Mouse (Mus musculus): ENCODE results near the gene Pcbp4. TPM values are rescaled to one million over a fixed set of nuclear protein-coding genes. Genes with fewer than 3 reads are reported as not detected.

The Pcbp4 gene
- polyA plus RNA-seq, 1 experiment from 2014 or later: 2.8 TPM

DNA sequence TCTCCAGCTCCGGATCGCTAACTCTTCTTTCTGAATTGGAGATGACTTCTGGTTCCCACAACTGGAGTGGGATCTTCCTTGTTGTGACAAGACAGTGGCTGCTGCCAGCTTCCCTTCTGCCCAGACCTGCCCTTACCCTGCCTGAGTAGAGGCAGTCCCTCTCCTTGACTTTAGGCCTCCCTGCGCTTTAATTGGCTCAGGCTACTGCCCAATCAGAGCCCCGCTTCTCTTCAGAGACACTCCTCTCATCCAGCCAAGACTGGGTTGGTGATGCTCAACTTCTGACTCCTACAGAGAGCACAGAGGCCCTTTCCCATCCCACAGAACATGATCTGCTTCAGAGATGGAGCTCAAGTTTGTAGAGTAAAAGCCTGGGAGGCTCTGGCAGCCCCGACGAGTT, 51.2 kb downstream of the Pcbp4 start:
- 90% methylated on average over 6 of the region's 6 CpGs for WGBS (ENCODE audit: missing documents)
- H3K36me3 ChIP-seq (ENCODE audit: inconsistent target): no peaks in the 10 kb centered on the region
- no peak overlapping the region for H3K27ac ChIP-seq
- H3K79me2 ChIP-seq (ENCODE audit: inconsistent target): no peaks in the 10 kb centered on the region
- no peak overlapping the region for H3K4me3 ChIP-seq (ENCODE audit: inconsistent target)

DNA sequence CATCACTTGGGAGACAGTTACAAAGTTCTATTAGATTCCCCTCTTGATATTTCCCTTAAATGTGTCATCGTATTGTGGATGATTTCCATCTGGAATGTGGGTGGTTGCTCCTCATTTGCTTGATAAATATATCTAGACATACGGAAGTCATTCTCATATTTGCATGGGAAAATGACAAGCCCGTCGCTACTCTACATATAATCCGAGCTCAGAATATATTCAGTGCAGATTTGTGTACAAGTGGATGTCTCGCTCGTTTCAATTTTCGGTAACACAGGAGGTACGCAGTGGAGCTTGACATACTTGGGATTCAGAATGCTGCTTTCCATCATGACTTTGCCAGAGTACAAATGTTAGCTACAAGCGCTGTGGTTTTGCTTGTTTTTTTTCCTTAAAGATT, 56.3 kb downstream of the Pcbp4 start:
- WGBS (ENCODE audit: missing documents): 93% methylated on average over 10 of the region's 10 CpGs
- H3K79me2 ChIP-seq (ENCODE audit: inconsistent target): no peaks in the 10 kb centered on the region
- H3K36me3 ChIP-seq (ENCODE audit: inconsistent target): no peaks in the 10 kb centered on the region
- no peak overlapping the region for H3K27ac ChIP-seq
- no peak overlapping the region for H3K4me3 ChIP-seq (ENCODE audit: inconsistent target)

DNA sequence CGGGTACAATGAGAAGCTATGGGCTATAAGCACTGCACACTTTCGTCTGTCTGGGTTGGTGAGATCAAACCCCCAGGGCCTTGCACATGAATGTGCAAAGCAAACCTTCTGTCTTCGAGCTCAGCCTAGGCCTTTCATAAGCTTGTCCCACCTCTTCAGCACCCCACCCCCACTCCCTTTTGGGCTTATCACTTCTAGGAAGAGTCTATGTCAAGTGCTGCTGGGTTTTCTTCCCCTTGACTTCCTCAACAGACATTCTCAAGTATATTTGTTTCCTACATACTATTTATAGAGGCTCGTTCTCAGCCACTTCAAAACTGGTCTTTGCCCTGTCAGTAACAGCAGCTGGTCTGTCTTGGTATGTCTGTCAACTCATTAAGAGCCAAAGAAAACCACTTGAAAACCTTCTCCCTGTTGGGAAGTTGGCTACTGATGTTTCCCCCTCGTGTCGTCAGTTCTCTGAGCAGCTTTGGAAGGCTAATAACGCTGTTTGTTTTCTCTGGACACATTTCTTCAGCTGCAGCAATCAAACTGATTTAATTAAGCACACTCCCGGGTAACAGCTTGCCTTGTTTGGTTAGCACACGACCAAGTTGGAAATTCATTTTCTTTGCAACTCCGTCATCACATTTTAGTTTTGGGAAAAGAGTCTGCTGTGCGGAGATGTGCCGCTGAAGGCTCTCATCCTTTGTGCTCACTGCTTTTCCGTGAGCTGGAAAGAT, 59.8 kb downstream of the Pcbp4 start:
- WGBS (ENCODE audit: missing documents): 53% methylated on average over 13 of the region's 13 CpGs
- no peak overlapping the region for H3K4me3 ChIP-seq (ENCODE audit: inconsistent target)
- H3K79me2 ChIP-seq (ENCODE audit: inconsistent target): no peaks in the 10 kb centered on the region
- no peak overlapping the region for H3K27ac ChIP-seq
- H3K36me3 ChIP-seq (ENCODE audit: inconsistent target): no peaks in the 10 kb centered on the region

DNA sequence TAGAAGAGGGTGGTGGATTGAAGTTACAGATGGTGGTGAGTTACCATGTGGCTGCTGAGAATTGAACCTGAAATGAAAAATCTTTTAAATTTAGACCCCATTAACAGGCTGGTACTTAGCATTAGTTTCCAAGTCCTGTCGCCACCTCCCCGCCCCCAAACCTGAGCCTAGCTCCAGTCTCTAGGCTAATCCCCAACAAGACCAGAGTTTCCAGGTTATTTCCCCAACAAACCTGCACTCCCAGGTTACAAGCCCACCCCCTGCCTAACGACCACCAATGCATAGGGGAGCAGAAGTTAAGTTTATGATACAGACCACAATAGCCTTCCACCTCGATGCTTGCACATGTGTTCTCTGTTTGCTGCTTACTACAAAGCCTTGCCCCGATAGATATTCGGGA, 60.5 kb downstream of the Pcbp4 start:
- no peak overlapping the region for H3K4me3 ChIP-seq (ENCODE audit: inconsistent target)
- 72% methylated on average over 5 of the region's 6 CpGs for WGBS (ENCODE audit: missing documents)
- H3K27ac ChIP-seq: no peak overlapping the region
- no peaks in the 10 kb centered on the region for H3K36me3 ChIP-seq (ENCODE audit: inconsistent target)
- H3K79me2 ChIP-seq (ENCODE audit: inconsistent target): no peaks in the 10 kb centered on the region

Other genes starting within 250 kb of the Pcbp4 start
- 9.3 to 44.3 TPM (median 27.8 TPM) in 3 replicates for gene Tlr9, start 230.7 kb upstream of the Pcbp4 start, polyA plus RNA-seq (2018)
- gene Alas1, start 204.6 kb upstream of the Pcbp4 start, polyA plus RNA-seq (2018): 173 to 195 TPM (median 183 TPM) in 3 replicates
- 2.7 to 6.4 TPM (median 3.5 TPM) in 3 replicates for gene Poc1a, start 172.2 kb upstream of the Pcbp4 start, polyA plus RNA-seq (2018)
- gene Dusp7, start 84.7 kb upstream of the Pcbp4 start, polyA plus RNA-seq (2018): 58.0 to 112 TPM (median 63.3 TPM) in 3 replicates
- gene Rpl29, start 23.8 kb upstream of the Pcbp4 start, polyA plus RNA-seq (2018): 891 to 979 TPM (median 909 TPM) in 3 replicates
- 2.5 to 5.7 TPM (median 2.6 TPM) in 3 replicates for gene Acy1, start 15.0 kb upstream of the Pcbp4 start, polyA plus RNA-seq (2018)
- 10.0 to 22.7 TPM (median 15.4 TPM) in 3 replicates for gene Abhd14b, start 5.8 kb upstream of the Pcbp4 start, polyA plus RNA-seq (2018)
- gene Abhd14a, start 5.6 kb upstream of the Pcbp4 start, polyA plus RNA-seq (2018): 3.5 to 10.0 TPM (median 5.9 TPM) in 3 replicates
- gene Gpr62, start 12.6 kb downstream of the Pcbp4 start, polyA plus RNA-seq (2018): not detected in 3 replicates
- 10.1 to 24.9 TPM (median 11.4 TPM) in 3 replicates for gene Rrp9, start 22.7 kb downstream of the Pcbp4 start, polyA plus RNA-seq (2018)
- 28.0 to 31.0 TPM (median 28.4 TPM) in 3 replicates for gene Parp3, start 23.7 kb downstream of the Pcbp4 start, polyA plus RNA-seq (2018)
- not detected in 3 replicates for gene Iqcf1, start 46.7 kb downstream of the Pcbp4 start, polyA plus RNA-seq (2018)
- not detected in 3 replicates for gene Iqcf5, start 61.3 kb downstream of the Pcbp4 start, polyA plus RNA-seq (2018)
- not detected in 3 replicates for gene Iqcf3, start 108.3 kb downstream of the Pcbp4 start, polyA plus RNA-seq (2018)
- gene Iqcf4, start 117.7 kb downstream of the Pcbp4 start, polyA plus RNA-seq (2018): not detected in 3 replicates
- gene Iqcf6, start 173.3 kb downstream of the Pcbp4 start, polyA plus RNA-seq (2018): not detected in 3 replicates
- gene Grm2, start 202.8 kb downstream of the Pcbp4 start, polyA plus RNA-seq (2018): not detected in 3 replicates
- 89.8 to 109 TPM (median 91.7 TPM) in 3 replicates for gene Tex264, start 232.6 kb downstream of the Pcbp4 start, polyA plus RNA-seq (2018)